Mouse (Mus musculus): Measurements from ENCODE around the gene Fgfr2.
A peak's percentile ranks its signal among the peaks of the same experiment; 100 is the strongest.
"Not testable (repeated sequence)": the region's sequence is repeated elsewhere in the genome, so short reads cannot be mapped to it uniquely, and the experiment has no call there.

The Fgfr2 gene

GRCm38 (mm10) chr7:133121080-133121607, 2.0 kb downstream of the Fgfr2 start:
- DNase-seq (ENCODE audit: extremely low spot score, low read depth, low spot score): no peak

- DNase-seq (ENCODE audit: extremely low spot score, low read depth, low spot score): peak; percentile 87
Measured at GRCm38 (mm10) chr7:133120221-133120751, 2.9 kb downstream of the Fgfr2 start.

GRCm38 (mm10) chr7:133117815-133118214, 5.3 kb downstream of the Fgfr2 start:
- DNase-seq (ENCODE audit: extremely low spot score, low read depth, low spot score): no peak

- DNase-seq (ENCODE audit: extremely low spot score, low read depth, low spot score): no peak
Measured at GRCm38 (mm10) chr7:133116542-133116941, 6.6 kb downstream of the Fgfr2 start.

- DNase-seq (ENCODE audit: extremely low spot score, low read depth, low spot score): no peak
Measured at GRCm38 (mm10) chr7:133115886-133116285, 7.3 kb downstream of the Fgfr2 start.

- DNase-seq (ENCODE audit: extremely low spot score, low read depth, low spot score): no peak
Measured at GRCm38 (mm10) chr7:133114847-133115470, 8.2 kb downstream of the Fgfr2 start.

GRCm38 (mm10) chr7:133113185-133113895, 9.8 kb downstream of the Fgfr2 start:
- DNase-seq (ENCODE audit: extremely low spot score, low read depth, low spot score): no peak

GRCm38 (mm10) chr7:133112351-133112831, 10.8 kb downstream of the Fgfr2 start:
- no peak for DNase-seq (ENCODE audit: extremely low spot score, low read depth, low spot score)

GRCm38 (mm10) chr7:133109442-133109841, 13.7 kb downstream of the Fgfr2 start:
- DNase-seq (ENCODE audit: extremely low spot score, low read depth, low spot score): no peak

- DNase-seq (ENCODE audit: extremely low spot score, low read depth, low spot score): no peak
Measured at GRCm38 (mm10) chr7:133108695-133109094, 14.5 kb downstream of the Fgfr2 start.

- DNase-seq (ENCODE audit: extremely low spot score, low read depth, low spot score): no peak
Measured at GRCm38 (mm10) chr7:133102578-133102977, 20.6 kb downstream of the Fgfr2 start.

GRCm38 (mm10) chr7:133101070-133101469, 22.1 kb downstream of the Fgfr2 start:
- no peak for DNase-seq (ENCODE audit: extremely low spot score, low read depth, low spot score)

- no peak for DNase-seq (ENCODE audit: extremely low spot score, low read depth, low spot score)
Measured at GRCm38 (mm10) chr7:133100178-133100577, 23.0 kb downstream of the Fgfr2 start.

- DNase-seq (ENCODE audit: extremely low spot score, low read depth, low spot score): no peak
Measured at GRCm38 (mm10) chr7:133099266-133099665, 23.9 kb downstream of the Fgfr2 start.

- no peak for DNase-seq (ENCODE audit: extremely low spot score, low read depth, low spot score)
Measured at GRCm38 (mm10) chr7:133098118-133098793, 24.9 kb downstream of the Fgfr2 start.

- DNase-seq (ENCODE audit: extremely low spot score, low read depth, low spot score): not testable (repeated sequence)
Measured at GRCm38 (mm10) chr7:133095610-133096009, 27.5 kb downstream of the Fgfr2 start.

- no peak for DNase-seq (ENCODE audit: extremely low spot score, low read depth, low spot score)
Measured at GRCm38 (mm10) chr7:133094711-133095495, 28.2 kb downstream of the Fgfr2 start.

GRCm38 (mm10) chr7:133094161-133094560, 29.0 kb downstream of the Fgfr2 start:
- DNase-seq (ENCODE audit: extremely low spot score, low read depth, low spot score): no peak

GRCm38 (mm10) chr7:133093731-133094130, 29.4 kb downstream of the Fgfr2 start:
- DNase-seq (ENCODE audit: extremely low spot score, low read depth, low spot score): no peak

- DNase-seq (ENCODE audit: extremely low spot score, low read depth, low spot score): no peak
Measured at GRCm38 (mm10) chr7:133090641-133091040, 32.5 kb downstream of the Fgfr2 start.
